Mouse (Mus musculus): ENCODE results near the gene Esx1. TPM values are rescaled to one million over a fixed set of nuclear protein-coding genes. Genes with fewer than 3 reads are reported as not detected.

Esx1 gene
- not detected for total RNA-seq (2021)

DNA sequence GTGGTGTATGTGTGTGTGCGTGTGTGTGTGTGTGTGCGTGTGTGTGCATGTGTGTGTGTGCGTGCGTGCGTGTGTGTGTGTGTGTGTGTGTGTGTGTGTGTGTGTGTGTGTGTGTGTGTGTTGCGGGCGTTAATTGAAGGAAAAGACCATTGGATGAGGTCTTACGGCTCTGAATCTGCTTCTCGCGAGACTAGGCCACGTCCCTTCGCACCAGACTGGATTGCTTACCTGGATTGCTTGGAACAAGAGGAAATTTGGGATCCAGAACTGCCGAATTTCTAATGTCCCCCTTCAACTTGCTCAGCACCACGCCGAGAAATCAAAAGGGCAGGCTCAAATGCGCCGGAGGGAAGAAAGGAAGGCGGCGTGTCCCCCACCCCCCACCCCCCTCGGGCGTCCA is at the start of gene Esx1:
Gene Esx1 (minus strand): TSS at position 366 of the 400 bp plus-strand sequence.
- DNase-seq = no peak

DNA sequence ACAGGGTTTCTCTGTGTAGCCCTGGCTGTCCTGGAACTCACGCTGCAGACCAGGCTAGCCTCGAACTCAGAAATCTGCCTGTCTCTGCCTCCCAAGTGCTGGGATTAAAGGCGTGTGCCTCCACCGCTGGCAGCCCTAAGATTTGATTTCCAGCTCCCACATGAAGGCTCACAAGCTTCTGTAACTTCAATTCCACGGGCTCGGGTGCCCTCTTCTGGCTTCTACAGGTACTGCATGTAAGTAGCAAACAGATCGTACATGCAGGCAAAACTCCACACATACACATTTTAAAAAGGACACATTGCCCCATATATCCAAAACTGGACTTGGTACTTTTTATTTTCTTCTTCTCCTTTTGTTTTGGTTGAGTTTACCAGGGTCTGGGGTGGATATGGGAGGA is 48.1 kb upstream of the Esx1 start:
- peak; percentile 6 for DNase-seq

DNA sequence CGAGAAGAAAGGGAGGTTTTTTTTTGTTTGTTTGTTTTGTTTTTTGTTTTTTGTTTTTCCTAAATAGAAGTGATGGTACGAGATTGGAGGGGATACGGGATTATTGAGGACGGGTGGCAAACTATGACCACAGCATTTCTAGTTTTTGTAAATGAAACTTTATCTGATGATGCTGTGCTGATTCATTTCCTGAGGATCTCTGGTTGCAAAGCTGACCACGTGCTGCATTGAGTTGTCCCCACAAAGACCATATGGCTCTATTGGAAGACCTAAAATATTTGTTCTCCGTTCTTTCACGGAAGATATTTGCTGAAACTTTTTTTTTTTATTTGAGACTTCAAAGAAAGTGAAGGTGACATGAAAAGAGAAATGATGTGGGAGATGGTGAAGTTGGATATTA is 45.8 kb upstream of the Esx1 start:
- no peak for DNase-seq

DNA sequence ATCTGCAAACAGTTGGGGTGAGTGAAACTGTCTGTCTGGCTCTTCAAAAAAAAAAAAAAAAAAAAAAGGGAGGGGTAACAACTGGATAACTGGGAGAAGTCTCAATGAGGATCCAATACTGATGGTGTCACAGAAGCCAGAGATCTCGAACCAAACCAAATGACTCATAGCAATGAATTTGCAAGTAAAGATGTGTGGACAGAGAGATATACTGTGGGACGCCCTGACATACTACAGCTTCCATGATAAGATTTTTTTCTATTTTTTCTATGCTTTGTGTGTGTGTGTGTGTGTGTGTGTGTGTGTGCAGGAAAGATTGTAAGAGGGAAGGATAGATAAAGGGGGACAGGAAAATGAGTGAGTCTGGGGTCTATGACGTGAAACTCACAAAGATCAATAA is 43.7 kb upstream of the Esx1 start:
- no peak for DNase-seq

DNA sequence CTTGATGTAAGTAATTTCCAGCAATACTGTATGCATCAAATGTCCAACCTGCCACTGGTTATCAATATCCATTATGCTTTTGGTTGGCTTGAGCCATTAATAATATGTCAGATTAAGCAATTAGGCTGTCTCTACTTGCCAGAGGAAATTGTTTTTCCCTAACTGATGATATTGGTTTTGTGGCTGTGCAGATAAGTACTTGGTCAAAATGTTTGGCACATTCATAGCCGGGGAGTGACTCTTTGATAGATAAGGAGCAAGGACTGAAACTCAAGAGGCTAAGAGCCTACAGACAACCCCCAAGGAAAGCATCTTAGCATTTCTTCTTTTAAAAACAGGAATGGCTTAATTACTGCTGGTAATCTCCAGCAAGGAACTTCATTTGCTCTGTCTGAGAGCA is 40.8 kb upstream of the Esx1 start:
- no peak for DNase-seq

DNA sequence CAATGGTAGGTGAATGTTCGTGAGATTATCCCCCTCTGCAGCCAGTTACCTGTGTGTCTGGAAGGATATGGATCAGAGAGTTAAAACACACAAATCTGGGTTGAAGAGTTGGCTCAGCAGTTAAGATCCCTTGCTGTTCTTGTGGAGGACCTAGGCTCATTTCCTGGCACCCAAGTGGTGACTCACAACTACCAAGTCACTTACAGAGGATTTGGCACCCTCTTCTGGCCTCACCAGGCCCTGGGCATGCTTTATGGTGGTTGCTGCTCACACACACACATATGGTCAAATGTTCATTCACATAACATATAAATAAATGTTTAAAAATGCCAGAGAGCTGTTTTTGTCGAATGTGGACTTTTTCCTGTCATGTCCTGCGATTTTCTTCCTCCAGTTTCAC is 39.1 kb upstream of the Esx1 start:
- DNase-seq = no peak

DNA sequence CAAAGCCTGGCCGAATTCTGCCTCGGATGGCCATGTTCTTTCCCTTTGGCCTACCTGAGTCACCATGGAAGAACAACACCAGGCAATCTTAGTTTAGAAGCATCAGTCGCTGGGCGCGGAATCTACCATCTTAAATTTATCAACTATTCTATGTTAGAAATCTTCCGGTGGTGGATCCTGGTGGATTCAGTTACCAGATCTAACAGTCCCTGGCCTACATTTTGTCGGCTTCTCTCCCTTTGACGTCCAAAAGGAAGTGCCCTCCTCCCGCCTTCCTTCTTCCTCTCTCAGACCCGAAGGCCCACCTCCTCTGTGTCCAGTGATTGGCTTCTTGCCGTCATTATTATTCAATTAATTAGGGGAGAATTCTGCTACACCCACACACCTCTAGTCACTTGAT is 27.2 kb upstream of the Esx1 start:
- DNase-seq = no peak

DNA sequence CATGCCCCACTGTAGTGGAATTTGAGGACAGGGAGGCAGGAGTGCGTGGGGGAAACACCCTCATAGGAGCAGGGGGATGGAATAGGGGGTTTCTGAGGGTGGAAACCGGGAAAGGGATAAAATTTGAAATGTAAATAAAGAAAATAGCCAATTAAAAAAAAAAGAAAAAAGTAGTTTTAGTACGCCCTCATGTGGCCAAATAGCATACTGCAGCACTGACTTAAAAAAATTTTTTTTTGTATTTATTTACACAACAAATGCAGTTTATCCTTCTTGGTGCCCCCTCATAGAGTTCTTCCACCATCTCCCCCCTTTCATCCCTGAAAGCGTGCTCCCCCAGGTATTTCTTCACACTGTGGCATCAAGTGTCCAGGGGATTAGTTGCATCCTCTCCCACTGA is 22.8 kb upstream of the Esx1 start:
- no peak for DNase-seq

DNA sequence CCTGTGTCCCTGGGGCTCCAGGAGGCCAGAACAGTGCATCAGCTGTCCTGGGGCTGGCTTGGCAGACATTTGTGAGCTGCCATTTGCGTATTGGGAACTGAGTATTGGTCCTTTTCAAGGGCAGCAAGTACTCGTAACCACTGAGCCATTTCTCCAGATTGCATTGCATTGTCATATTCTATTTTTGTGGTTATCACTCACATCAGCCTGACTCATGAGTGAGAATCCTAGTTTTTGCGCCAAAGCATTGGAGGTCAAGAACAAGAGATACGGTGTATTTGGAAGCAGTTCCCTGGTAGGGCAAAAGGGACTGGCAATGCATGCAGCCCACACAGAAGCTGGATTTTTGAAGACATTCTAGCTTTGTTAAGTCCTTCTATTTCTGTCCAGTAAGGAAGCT is 21.8 kb upstream of the Esx1 start:
- DNase-seq = no peak

DNA sequence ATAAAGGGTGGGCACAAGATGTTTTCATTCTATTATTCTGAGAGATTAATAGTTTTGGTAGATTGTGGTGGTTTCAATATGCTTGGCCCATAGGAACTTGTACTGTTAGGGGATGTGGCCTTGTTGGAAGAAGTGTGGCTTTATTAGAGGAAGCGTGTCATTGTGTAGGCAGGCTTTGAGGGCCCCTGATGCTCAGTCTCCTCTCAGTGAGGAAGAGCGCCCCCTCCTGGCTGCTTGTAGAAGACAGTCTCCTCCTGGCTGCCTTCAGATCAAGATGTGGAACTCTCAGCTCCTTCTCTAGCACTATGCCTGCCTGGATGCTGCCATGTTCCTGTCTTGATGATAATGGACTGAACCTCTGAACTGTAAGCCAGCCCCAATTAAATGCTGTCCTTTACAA is 20.7 kb upstream of the Esx1 start:
- no peak for DNase-seq

DNA sequence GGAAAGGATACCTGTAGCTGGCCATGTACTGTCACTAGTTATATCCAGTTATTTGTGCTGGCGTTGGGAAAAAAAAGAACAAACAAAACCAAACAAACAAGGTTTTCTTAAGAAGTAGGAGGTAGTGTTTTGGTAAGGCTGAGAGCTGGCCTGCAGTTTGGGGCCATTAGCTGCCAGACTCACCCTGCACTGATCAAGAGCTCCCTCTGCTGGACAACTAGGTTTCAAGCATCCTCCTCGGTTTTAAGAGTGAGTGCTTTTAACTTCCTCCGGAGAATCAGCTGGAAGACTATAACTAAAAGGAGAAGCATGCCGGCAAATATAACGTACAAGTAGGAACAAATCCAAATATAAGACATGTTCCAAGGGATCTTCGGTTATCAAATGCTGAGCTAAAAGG is 19.8 kb upstream of the Esx1 start:
- DNase-seq = peak; percentile 59

DNA sequence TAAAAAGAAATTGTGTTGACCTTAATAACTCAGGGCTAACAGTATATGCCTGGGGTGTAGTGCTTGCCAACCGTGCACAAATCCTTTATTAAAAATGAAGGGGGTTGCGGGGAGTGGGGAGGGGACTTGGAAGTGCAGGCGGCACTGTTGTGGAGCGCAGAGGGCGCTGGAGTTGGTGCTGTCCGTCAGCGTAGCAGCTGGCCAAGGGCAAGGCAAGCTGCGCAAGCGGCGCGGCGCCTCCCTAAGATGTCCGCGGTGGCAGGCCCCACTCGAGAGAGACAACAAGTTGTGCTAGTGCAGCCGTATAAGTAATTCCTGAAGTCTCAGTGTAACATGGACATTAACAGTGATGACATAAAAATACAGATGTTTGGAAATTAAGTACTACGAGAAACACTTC is 5.7 kb upstream of the Esx1 start:
- no peak for DNase-seq

DNA sequence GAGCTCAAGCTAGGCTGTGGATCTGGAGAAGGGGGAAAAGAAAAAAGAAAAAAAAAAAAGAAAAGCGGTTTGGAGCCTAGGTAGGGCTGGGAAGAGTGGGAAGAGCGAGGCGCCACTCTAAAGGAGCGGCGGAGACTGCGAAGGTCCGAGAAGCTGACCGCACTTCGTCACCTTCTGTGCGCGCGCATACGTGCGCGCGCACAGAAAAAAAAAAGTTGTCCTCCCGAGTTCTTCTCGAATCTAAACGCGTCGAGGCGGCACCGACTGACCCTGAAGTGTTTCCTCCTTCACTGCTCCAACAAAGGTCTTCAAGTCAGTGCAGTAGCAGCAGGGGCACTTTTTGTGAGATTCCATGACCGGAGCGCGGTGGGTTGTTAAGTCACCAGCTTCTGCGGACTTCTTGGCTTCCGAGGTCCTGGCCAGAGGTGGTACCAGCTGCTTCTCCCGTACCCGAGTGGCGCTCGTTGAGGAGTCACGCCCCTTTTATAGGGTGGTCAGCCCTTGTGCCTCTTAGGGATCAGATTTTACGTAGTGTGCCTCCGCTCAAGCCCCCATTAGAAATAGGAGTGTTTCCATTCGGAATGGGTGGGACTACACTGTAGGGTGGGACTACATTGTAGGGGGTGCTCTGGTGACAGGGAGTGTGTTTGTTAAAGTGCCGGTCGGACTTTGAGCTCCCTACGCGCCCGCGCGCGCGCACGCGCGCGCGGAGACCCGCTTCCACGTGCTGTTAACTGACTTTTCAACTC is 2.0 kb downstream of the Esx1 start:
- no peak for DNase-seq

DNA sequence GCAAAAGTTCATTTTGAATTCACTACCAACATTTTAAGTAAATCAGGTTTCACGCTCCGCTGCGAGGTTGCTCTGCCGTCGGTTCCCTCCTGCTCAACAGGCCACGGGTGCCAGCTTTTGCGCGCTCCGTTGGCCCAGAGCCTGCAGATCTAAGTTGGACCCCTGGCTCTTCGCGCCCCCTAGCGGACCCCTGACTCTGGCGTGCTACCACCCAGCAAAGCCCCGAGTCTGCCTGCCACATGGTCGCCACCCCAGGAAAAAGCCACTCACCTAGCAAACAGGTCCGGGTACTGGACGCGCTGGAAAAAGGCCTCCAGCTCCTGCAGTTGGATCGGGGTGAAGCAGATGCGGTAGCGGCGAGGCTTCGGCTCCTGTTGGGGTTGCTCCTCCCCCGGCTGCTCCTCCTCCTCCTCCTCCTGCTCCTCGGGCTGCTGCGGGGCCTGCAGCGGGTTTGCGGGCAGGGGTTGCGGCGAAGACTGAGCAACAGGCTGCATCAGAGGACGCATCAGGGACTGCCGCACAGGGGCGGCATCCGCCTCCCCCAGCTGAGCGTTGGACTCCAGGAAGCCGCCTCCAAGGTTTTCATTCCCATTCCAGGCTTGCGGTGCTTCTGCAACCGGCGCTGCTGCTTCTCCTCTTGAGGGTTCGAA is 3.7 kb downstream of the Esx1 start:
- peak; percentile 67 for DNase-seq

DNA sequence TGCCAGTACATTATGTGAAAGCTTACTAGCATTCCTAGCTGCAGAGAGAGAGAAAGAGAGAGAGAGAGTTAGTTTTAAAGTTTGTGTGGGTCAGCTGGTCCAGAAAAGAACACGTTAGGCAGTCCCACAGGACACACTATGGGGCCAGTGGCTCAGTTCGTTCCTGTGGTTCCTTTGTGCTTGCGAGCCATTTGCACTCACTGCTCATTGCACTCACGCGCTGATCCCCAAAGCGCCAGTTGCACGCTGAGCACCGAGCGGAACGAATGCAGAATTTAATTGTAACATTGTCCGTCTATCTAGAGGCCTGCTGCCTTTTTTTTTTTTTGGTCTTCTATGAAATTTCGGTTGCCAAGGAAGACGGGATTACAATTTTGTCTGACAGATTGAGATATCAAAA is 15.4 kb downstream of the Esx1 start:
- DNase-seq = no peak

DNA sequence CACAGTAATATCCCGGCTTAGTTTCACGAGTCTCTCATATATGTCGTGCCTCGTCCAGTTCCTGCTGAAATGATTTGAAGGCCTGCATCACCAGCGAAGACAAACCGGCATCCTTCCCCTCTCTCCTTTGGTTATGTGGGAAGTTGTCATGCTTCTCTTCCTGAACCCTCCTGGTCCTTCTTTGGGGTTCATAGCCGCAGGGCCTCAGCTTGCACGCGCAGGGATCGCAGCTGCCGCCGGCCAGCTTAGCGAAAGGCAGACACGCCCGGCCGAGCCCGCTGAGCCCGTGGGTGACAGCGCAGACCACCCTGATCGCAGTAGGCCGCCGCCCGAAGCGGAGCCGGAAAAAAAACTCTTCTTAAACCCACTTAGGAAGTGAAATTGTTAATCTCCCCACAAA is 17.4 kb downstream of the Esx1 start:
- DNase-seq = no peak

Other genes starting within 250 kb of the Esx1 start
- gene H2bfm, start 194.8 kb downstream of the Esx1 start, total RNA-seq (2021) = not detected
- gene Tmsb15b2, start 146.6 kb downstream of the Esx1 start, total RNA-seq (2021) = 1 to 10 TPM; 5.3 to 9.7 TPM
- gene Tmsb15l, start 145.2 kb downstream of the Esx1 start, total RNA-seq (2021) = under 1 TPM in 1 of 2 experiments, not detected in 1; 0.36 TPM
- gene Tmsb15b1, start 145.2 kb downstream of the Esx1 start, total RNA-seq (2021) = 1 to 10 TPM; 1.2 to 3.3 TPM
- under 1 TPM; 0.17 to 0.25 TPM for gene Zcchc18, start 128.9 kb downstream of the Esx1 start, total RNA-seq (2021)
- 1 to 10 TPM; 6.6 to 7.9 TPM for gene Slc25a53, start 83.8 kb downstream of the Esx1 start, total RNA-seq (2021)
- gene Fam199x, start 72.5 kb downstream of the Esx1 start, total RNA-seq (2021) = 1 to 10 TPM; 5.1 to 6.3 TPM

Data from heart, postnatal 4 days (tissue).